Mouse (Mus musculus) intestine, postnatal 0 days (tissue): ENCODE results near the gene Antxr1. TPM values are rescaled to one million over a fixed set of nuclear protein-coding genes. Genes with fewer than 3 reads are reported as not detected.

Experiments
- ATAC-seq: fragments of 200-750 bp; cut with Nextera tagmentation; 2 replicates; pipeline ENCODE4 v1.8.0; 2017; ENCODE audit warnings: mild to moderate bottlenecking, moderate TSS enrichment, moderate library complexity
- H3K27ac ChIP-seq: fragments of 300-500 bp; sonication (generic); 2 replicates; pipeline ENCODE4 v1.5.1; 2014; ENCODE audit warnings: mild to moderate bottlenecking, low read depth, low read length, moderate library complexity
- H3K27me3 ChIP-seq: fragments of 300-500 bp; sonication (generic); replicated peaks from 2 replicates; pipeline ENCODE4 v1.6.1; 2014; ENCODE audit warnings: low read length, mixed read lengths; ENCODE audit not compliant: control insufficient read depth, insufficient read depth
- H3K36me3 ChIP-seq: fragments of 300-500 bp; sonication (generic); 2 replicates; pipeline ENCODE4 v1.6.1; 2014; ENCODE audit warnings: mild to moderate bottlenecking, moderate library complexity; ENCODE audit not compliant: control insufficient read depth, insufficient read depth
- H3K4me1 ChIP-seq: fragments of 300-500 bp; sonication (generic); replicated peaks from 2 replicates; pipeline ENCODE4 v1.6.1; 2014; ENCODE audit warnings: antibody characterized with exemption, low read length, mixed read lengths; ENCODE audit not compliant: control insufficient read depth, insufficient read depth
- H3K4me2 ChIP-seq: fragments of 300-500 bp; sonication (generic); replicated peaks from 2 replicates; pipeline ENCODE4 v1.6.1; 2014; ENCODE audit warnings: low read depth, mild to moderate bottlenecking, moderate library complexity
- H3K4me3 ChIP-seq: fragments of 300-500 bp; sonication (generic); 2 replicates; pipeline ENCODE4 v1.5.1; 2014; ENCODE audit warnings: low read depth, low read length
- H3K9ac ChIP-seq: fragments of 300-500 bp; sonication (generic); 2 replicates; pipeline ENCODE4 v1.6.1; 2014; ENCODE audit warnings: mild to moderate bottlenecking, low read depth, low read length
- H3K9me3 ChIP-seq: fragments of 300-500 bp; sonication (generic); 2 replicates; pipeline ENCODE4 v1.6.1; 2016; ENCODE audit warnings: mixed run types; ENCODE audit not compliant: control insufficient read depth
- CTCF ChIP-seq: sonication (generic); IDR thresholded peaks from 2 replicates; pipeline ENCODE4 v1.5.1; 2016; ENCODE audit warnings: low read depth, mild to moderate bottlenecking, control low read depth, antibody characterized with exemption, moderate library complexity
- WGBS: fragments of 180-500 bp; shearing (Covaris S2); extraction: QIAGEN DNeasy Blood & Tissue Kit; methylation state at CpG from one replicate; pipeline ENCODE4 v1.1.7; 2014; 5-methylcytosine and 5-hydroxymethylcytosine counted together
- polyA plus RNA-seq: library from polyadenylated mRNA; unstranded; fragments of >200 nt; fragmentation: Nextera tagmentation; extraction: Ambion mirVana; gene quantifications from 2 replicates; pipeline ENCODE4 v1.2.1, GENCODE M21; 2015

Antxr1 gene
- polyA plus RNA-seq, 1 experiment from 2014 or later: 4.9 TPM

GRCm38 (mm10) chr6:87161391-87162263, 174.0 kb downstream of the Antxr1 start:
- no peak for TF ChIP-seq CTCF
- Histone ChIP-seq H3K36me3 (no peaks in the 10 kb centered on the region; the same call in 1 of the 2 replicates), H3K4me3 (no peak overlapping the region), H3K4me1 (no peaks in the 10 kb centered on the region), H3K9ac (no peak overlapping the region), H3K4me2 (no peak overlapping the region), H3K27me3 (no peaks in the 10 kb centered on the region), H3K9me3 (no peaks in the 10 kb centered on the region), H3K27ac (no peak overlapping the region)
- WGBS: 61% methylated on average over 12 of the region's 12 CpGs
- no peak for ATAC-seq

- no peak overlapping the region for H3K27ac ChIP-seq
- H3K27me3 ChIP-seq: no peaks in the 10 kb centered on the region
- H3K9me3 ChIP-seq: no peaks in the 10 kb centered on the region
- no peak overlapping the region for H3K4me2 ChIP-seq
- H3K9ac ChIP-seq: no peak overlapping the region
- ATAC-seq: no peak
- 86% methylated on average over 5 of the region's 5 CpGs for WGBS
- no peaks in the 10 kb centered on the region; the same call in 1 of the 2 replicates for H3K36me3 ChIP-seq
- H3K4me3 ChIP-seq: no peak overlapping the region
- no peaks in the 10 kb centered on the region for H3K4me1 ChIP-seq
- TF ChIP-seq CTCF: no peak
These were observed 175.4 kb downstream of the Antxr1 start for GRCm38 (mm10) chr6:87160196-87160595.

GRCm38 (mm10) chr6:87158062-87158623, 177.5 kb downstream of the Antxr1 start:
- H3K9me3 ChIP-seq: no peaks in the 10 kb centered on the region
- no peak for TF ChIP-seq CTCF
- H3K27ac ChIP-seq: no peak overlapping the region
- H3K36me3 ChIP-seq: no peaks in the 10 kb centered on the region
- H3K9ac ChIP-seq: no peak overlapping the region
- no peak for ATAC-seq
- H3K4me1 ChIP-seq: no peaks in the 10 kb centered on the region
- 83% methylated on average over 7 of the region's 7 CpGs for WGBS
- H3K4me2 ChIP-seq: no peak overlapping the region
- H3K27me3 ChIP-seq: no peaks in the 10 kb centered on the region
- H3K4me3 ChIP-seq: no peak overlapping the region

GRCm38 (mm10) chr6:87153836-87154235, 181.8 kb downstream of the Antxr1 start:
- H3K4me1 ChIP-seq: no peaks in the 10 kb centered on the region
- H3K9ac ChIP-seq: no peak overlapping the region
- H3K36me3 ChIP-seq: no peaks in the 10 kb centered on the region
- no peak overlapping the region for H3K27ac ChIP-seq
- no peak for TF ChIP-seq CTCF
- no peak overlapping the region for H3K4me2 ChIP-seq
- WGBS: 82% methylated on average over 3 of the region's 3 CpGs
- no peaks in the 10 kb centered on the region for H3K27me3 ChIP-seq
- no peak for ATAC-seq
- no peak overlapping the region for H3K4me3 ChIP-seq
- no peaks in the 10 kb centered on the region for H3K9me3 ChIP-seq

- H3K9ac ChIP-seq: no peak overlapping the region
- no peaks in the 10 kb centered on the region for H3K4me1 ChIP-seq
- no peak overlapping the region for H3K27ac ChIP-seq
- H3K4me2 ChIP-seq: no peak overlapping the region
- no peaks in the 10 kb centered on the region for H3K27me3 ChIP-seq
- no peak for TF ChIP-seq CTCF
- H3K4me3 ChIP-seq: no peak overlapping the region
- no peaks in the 10 kb centered on the region for H3K9me3 ChIP-seq
- 79% methylated on average over 7 of the region's 7 CpGs for WGBS
- H3K36me3 ChIP-seq: no peaks in the 10 kb centered on the region
- ATAC-seq: no peak
These were observed 182.4 kb downstream of the Antxr1 start for GRCm38 (mm10) chr6:87153231-87153580.

- H3K4me2 ChIP-seq: no peak overlapping the region
- H3K4me3 ChIP-seq: no peak overlapping the region
- H3K36me3 ChIP-seq: no peaks in the 10 kb centered on the region
- ATAC-seq: no peak
- H3K27ac ChIP-seq: no peak overlapping the region
- no peak overlapping the region for H3K9ac ChIP-seq
- H3K27me3 ChIP-seq: no peaks in the 10 kb centered on the region
- H3K9me3 ChIP-seq: no peaks in the 10 kb centered on the region
- 64% methylated on average over 21 of the region's 21 CpGs for WGBS
- H3K4me1 ChIP-seq: no peaks in the 10 kb centered on the region
- no peak for TF ChIP-seq CTCF
These were observed 183.0 kb downstream of the Antxr1 start for GRCm38 (mm10) chr6:87152461-87153230.
